7 mouse cellular contexts compared by ENCODE assay signal in genomic region chr3:127407868-127408574, GRCm38 (mm10).
DNase-seq lines count a peak whose midpoint lies in the region; ATAC-seq and TF ChIP-seq lines count a peak whose summit lies in the region.

No protein-coding gene starts in this region.

- H3K4me1 ChIP-seq in lung, embryonic 14.5 days (ENCODE audit: insufficient read depth): 0 out of 2 replicates have a peak, but pooled peaks cover 6% of the 10 kb centered on the region
- H3K4me1 ChIP-seq in embryonic facial prominence, embryonic 15.5 days: peaks cover 18% of the 10 kb centered on the region
- H3K4me1 ChIP-seq in limb, embryonic 13.5 days: peaks cover 21% of the 10 kb centered on the region
- peaks cover 3% of the 10 kb centered on the region; the same call in 1 of the 2 replicates for H3K4me1 ChIP-seq in olfactory bulb, adult 2 months (ENCODE audit: control insufficient read depth, insufficient read depth, low read length)

- H3K4me3 ChIP-seq in lung, embryonic 14.5 days (ENCODE audit: low read depth, low read length): peak overlapping the region; percentile 48
- H3K4me3 ChIP-seq in embryonic facial prominence, embryonic 15.5 days (replicated peaks): peak overlapping the region; percentile 58
- H3K4me3 ChIP-seq in limb, embryonic 13.5 days: peak overlapping the region; percentile 57
- H3K4me3 ChIP-seq in olfactory bulb, adult 2 months (ENCODE audit: insufficient read depth, low read depth, low read length): peak overlapping the region; percentile 54

- peak overlapping the region; percentile 83 for H3K4me2 ChIP-seq in lung, embryonic 14.5 days
- H3K4me2 ChIP-seq in embryonic facial prominence, embryonic 15.5 days (replicated peaks): peak overlapping the region; percentile 76
- peak overlapping the region; percentile 82 for H3K4me2 ChIP-seq in limb, embryonic 13.5 days (replicated peaks)

- H3K27ac ChIP-seq in lung, embryonic 14.5 days (ENCODE audit: low read depth): peak overlapping the region; percentile 59; the same call in 1 of the 2 replicates
- H3K27ac ChIP-seq in embryonic facial prominence, embryonic 15.5 days (replicated peaks): peak overlapping the region; percentile 82
- peak overlapping the region; percentile 61; the same call in 1 of the 2 replicates for H3K27ac ChIP-seq in limb, embryonic 13.5 days
- peak overlapping the region; percentile 7 for H3K27ac ChIP-seq in olfactory bulb, adult 2 months (ENCODE audit: insufficient read depth, low read depth, low read length)

- no peaks in the 10 kb centered on the region for H3K9me3 ChIP-seq in lung, embryonic 14.5 days (ENCODE audit: low read depth, low read length)
- H3K9me3 ChIP-seq in embryonic facial prominence, embryonic 15.5 days (replicated peaks): no peaks in the 10 kb centered on the region
- no peaks in the 10 kb centered on the region for H3K9me3 ChIP-seq in limb, embryonic 13.5 days

- no peaks in the 10 kb centered on the region for H3K27me3 ChIP-seq in lung, embryonic 14.5 days (ENCODE audit: insufficient read depth, low read length)
- H3K27me3 ChIP-seq in embryonic facial prominence, embryonic 15.5 days: no peaks in the 10 kb centered on the region
- no peaks in the 10 kb centered on the region for H3K27me3 ChIP-seq in limb, embryonic 13.5 days

- TF ChIP-seq POLR2A in olfactory bulb, adult 2 months (IDR thresholded peaks at IDR 0.05; ENCODE audit: insufficient read depth, low read depth, low read length): no peak

- WGBS in lung, embryonic 14.5 days: 7% methylated on average over 9 of the region's 9 CpGs
- WGBS in embryonic facial prominence, embryonic 15.5 days: 3% methylated on average over 9 of the region's 9 CpGs
- WGBS in limb, embryonic 13.5 days: 8% methylated on average over 9 of the region's 9 CpGs
- 2% methylated on average over 9 of the region's 9 CpGs for WGBS in olfactory bulb, adult 2 months

- no peak for TF ChIP-seq CTCF in lung, embryonic 14.5 days (IDR thresholded peaks at IDR 0.05; ENCODE audit: low read depth)
- TF ChIP-seq CTCF in olfactory bulb, adult 2 months (IDR thresholded peaks at IDR 0.05; ENCODE audit: insufficient read depth, low read depth, low read length): no peak

- DNase-seq in lung, embryonic 14.5 days: peak; percentile 17
- no peak for DNase-seq in lung, postnatal 10 days
- DNase-seq in adrenal gland, postnatal 10 days: no peak
- DNase-seq in frontal cortex, postnatal 14 days (ENCODE audit: low spot score in 2 of 2): no peak

- no peaks in the 10 kb centered on the region for H3K36me3 ChIP-seq in lung, embryonic 14.5 days (ENCODE audit: insufficient read depth)
- H3K36me3 ChIP-seq in embryonic facial prominence, embryonic 15.5 days: no peaks in the 10 kb centered on the region
- H3K36me3 ChIP-seq in limb, embryonic 13.5 days: no peaks in the 10 kb centered on the region

- peak overlapping the region; percentile 66 for H3K9ac ChIP-seq in lung, embryonic 14.5 days
- H3K9ac ChIP-seq in embryonic facial prominence, embryonic 15.5 days: peak overlapping the region; percentile 47
- peak overlapping the region; percentile 74 for H3K9ac ChIP-seq in limb, embryonic 13.5 days

- ATAC-seq in lung, embryonic 14.5 days (ENCODE audit: insufficient read depth): peak; percentile 50; the same call in 1 of the 2 replicates
- ATAC-seq in embryonic facial prominence, embryonic 15.5 days (ENCODE audit: insufficient number of reproducible peaks, low FRiP score, low TSS enrichment, low read depth): no peak
- ATAC-seq in limb, embryonic 13.5 days (ENCODE audit: low FRiP score, low read depth): 0 out of 2 replicates have a peak, but pooled peaks have one; percentile 24

Comparison
In these comparisons a context has a peak if more than half of its experiments do, and no peak if none do; other contexts are left out.
1. H3K27ac ChIP-seq: peak in every context shown above with its lines; median percentile 82 in embryonic facial prominence, embryonic 15.5 days; 61 in limb, embryonic 13.5 days; 59 in lung, embryonic 14.5 days; 7 in olfactory bulb, adult 2 months.